Mouse (Mus musculus) intestine, embryonic 16.5 days (tissue): ENCODE measurements around the gene Klk6. TPM values are rescaled to one million over a fixed set of nuclear protein-coding genes. Genes with fewer than 3 reads are reported as not detected.

Experiments
- ATAC-seq: fragments of 200-750 bp; cut with Nextera tagmentation; 2 replicates; pipeline ENCODE4 v1.8.0; 2017; ENCODE audit warnings: moderate TSS enrichment, moderate library complexity
- H3K27ac ChIP-seq: fragments of 300-500 bp; sonication (generic); 2 replicates; pipeline ENCODE4 v1.5.1; 2014; ENCODE audit warnings: mild to moderate bottlenecking, low read length
- H3K27me3 ChIP-seq: fragments of 300-500 bp; sonication (generic); replicated peaks from 2 replicates; pipeline ENCODE4 v1.6.1; 2014; ENCODE audit warnings: low read length, control low read depth, mixed read lengths; ENCODE audit not compliant: control insufficient read depth, insufficient read depth
- H3K36me3 ChIP-seq: fragments of 300-500 bp; sonication (generic); 2 replicates; pipeline ENCODE4 v1.6.1; 2014; ENCODE audit warnings: low read length, control low read depth; ENCODE audit not compliant: control insufficient read depth, insufficient read depth
- H3K4me1 ChIP-seq: fragments of 300-500 bp; sonication (generic); 2 replicates; pipeline ENCODE4 v1.6.1; 2014; ENCODE audit warnings: low read length, control low read depth, mixed read lengths; ENCODE audit not compliant: control insufficient read depth, insufficient read depth
- H3K4me2 ChIP-seq: fragments of 300-500 bp; sonication (generic); 2 replicates; pipeline ENCODE4 v1.6.1; 2014; ENCODE audit warnings: low read depth, low read length, control low read depth
- H3K4me3 ChIP-seq: fragments of 300-500 bp; sonication (generic); 2 replicates; pipeline ENCODE4 v1.5.1; 2014; ENCODE audit warnings: mild to moderate bottlenecking, low read length
- H3K9ac ChIP-seq: fragments of 300-500 bp; sonication (generic); 2 replicates; pipeline ENCODE4 v1.6.1; 2014; ENCODE audit warnings: low read depth, low read length
- H3K9me3 ChIP-seq: fragments of 300-500 bp; sonication (generic); 2 replicates; pipeline ENCODE4 v1.6.1; 2016; ENCODE audit warnings: low read length, control low read depth; ENCODE audit not compliant: control insufficient read depth
- WGBS: fragments of 180-500 bp; shearing (Covaris S2); extraction: QIAGEN DNeasy Blood & Tissue Kit; methylation state at CpG from one replicate; pipeline ENCODE4 v1.1.7; 2014; 5-methylcytosine and 5-hydroxymethylcytosine counted together
- polyA plus RNA-seq: library from polyadenylated mRNA; unstranded; fragments of >200 nt; fragmentation: Nextera tagmentation; extraction: Ambion mirVana; gene quantifications from 2 replicates; pipeline ENCODE4 v1.2.1, GENCODE M21; 2015

Klk6 gene
- polyA plus RNA-seq, 1 experiment from 2014 or later = not detected

DNA sequence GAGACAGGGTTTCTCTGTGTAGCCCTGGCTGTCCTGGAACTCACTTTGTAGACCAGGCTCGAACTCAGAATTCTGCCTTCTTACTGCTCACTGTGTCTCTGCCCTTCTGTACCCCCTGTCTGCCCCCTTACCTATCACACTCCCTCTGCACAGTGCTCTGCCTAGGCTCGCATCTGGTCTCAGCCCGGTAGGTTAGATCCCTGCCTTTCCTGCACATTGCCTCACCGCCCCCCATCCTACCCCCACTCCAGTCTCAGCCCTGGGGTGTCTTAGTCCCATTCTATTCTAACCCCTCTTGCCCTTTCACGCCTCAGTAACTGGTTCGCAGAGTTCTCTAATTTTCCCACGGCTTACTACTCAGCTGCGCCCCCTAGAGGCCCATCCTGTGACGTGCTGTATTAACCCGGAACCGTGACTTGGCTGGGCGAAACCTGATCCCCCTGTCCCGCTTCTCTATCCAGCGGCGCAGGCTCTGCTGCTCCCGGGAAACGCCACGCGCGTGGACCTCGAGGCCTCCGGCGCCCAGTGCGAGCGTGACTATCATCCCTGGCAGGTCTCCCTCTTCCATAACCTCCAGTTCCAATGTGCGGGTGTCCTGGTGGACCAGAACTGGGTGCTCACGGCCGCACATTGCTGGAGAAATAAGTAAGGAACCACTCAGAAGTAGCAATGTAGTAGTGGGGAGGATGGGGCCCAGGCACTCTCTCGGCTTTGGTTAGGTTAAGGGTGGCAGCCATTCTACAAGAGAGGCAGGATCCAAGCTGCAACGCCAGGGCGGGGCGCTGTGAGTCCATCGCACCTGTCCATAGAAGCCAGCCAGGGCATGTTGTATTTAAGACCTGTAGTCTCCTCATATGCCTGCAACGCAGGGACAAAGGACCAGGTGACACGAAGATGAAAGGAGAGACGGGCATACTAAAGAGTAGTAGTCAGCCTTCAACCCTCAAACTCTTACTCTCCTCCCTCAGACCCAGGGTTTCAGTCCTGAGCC lies 41.7 kb upstream of the Klk6 start:
- Histone ChIP-seq H3K27me3 (peaks cover 5% of the 10 kb centered on the region; the same call in 1 of the 2 replicates), H3K36me3 (no peaks in the 10 kb centered on the region), H3K4me2 (peak overlapping the region; percentile 87), H3K27ac (no peak overlapping the region), H3K4me3 (peak overlapping the region; percentile 41), H3K4me1 (peaks cover 9% of the 10 kb centered on the region; the same call in 1 of the 2 replicates), H3K9me3 (no peaks in the 10 kb centered on the region), H3K9ac (peak overlapping the region; percentile 62)
- ATAC-seq = peak; percentile 85
- WGBS = 8% methylated on average over 36 of the region's 36 CpGs

- 82% methylated on average over 1 of the region's 1 CpGs for WGBS
- Histone ChIP-seq H3K36me3 (no peaks in the 10 kb centered on the region), H3K4me3 (no peak overlapping the region), H3K9ac (no peak overlapping the region), H3K27me3 (peaks cover 5% of the 10 kb centered on the region; the same call in 1 of the 2 replicates), H3K27ac (no peak overlapping the region), H3K4me1 (peaks cover 9% of the 10 kb centered on the region; the same call in 1 of the 2 replicates), H3K4me2 (no peak overlapping the region), H3K9me3 (no peaks in the 10 kb centered on the region)
- ATAC-seq = no peak
These were observed 39.0 kb upstream of the Klk6 start for GRCm38 (mm10) chr7:43785286-43785685.

- Histone ChIP-seq H3K9ac (no peak overlapping the region), H3K36me3 (no peaks in the 10 kb centered on the region), H3K4me2 (no peak overlapping the region), H3K4me1 (no peaks in the 10 kb centered on the region), H3K27me3 (no peaks in the 10 kb centered on the region; the same call in 1 of the 2 replicates), H3K4me3 (no peak overlapping the region), H3K27ac (no peak overlapping the region), H3K9me3 (no peaks in the 10 kb centered on the region)
- 70% methylated on average over 3 of the region's 3 CpGs for WGBS
- ATAC-seq = no peak
These were observed 36.2 kb upstream of the Klk6 start for GRCm38 (mm10) chr7:43788096-43788495.

DNA sequence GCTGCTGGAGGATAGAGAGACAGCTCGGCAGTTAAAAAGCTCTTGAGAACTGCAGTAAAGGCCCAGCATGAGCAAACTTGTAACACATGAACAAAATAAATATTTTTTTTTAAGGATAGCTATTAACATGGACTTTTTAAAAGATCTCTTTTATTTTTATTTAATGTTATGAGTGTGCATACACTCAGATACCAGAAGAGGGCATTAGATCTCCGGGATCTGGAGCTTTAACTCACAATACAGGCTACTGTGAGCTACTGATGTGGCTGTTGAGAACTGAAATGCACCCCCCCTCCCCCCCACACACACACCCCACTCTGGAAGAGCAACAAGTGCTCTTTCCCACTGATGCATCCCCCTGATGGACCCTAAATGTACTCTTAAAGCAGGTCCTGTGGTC lies 35.0 kb upstream of the Klk6 start:
- H3K9me3 ChIP-seq = no peaks in the 10 kb centered on the region
- WGBS = 66% methylated on average over 2 of the region's 2 CpGs
- H3K4me2 ChIP-seq = no peak overlapping the region
- no peaks in the 10 kb centered on the region for H3K36me3 ChIP-seq
- ATAC-seq = no peak
- no peak overlapping the region for H3K9ac ChIP-seq
- no peaks in the 10 kb centered on the region for H3K4me1 ChIP-seq
- no peak overlapping the region for H3K27ac ChIP-seq
- H3K27me3 ChIP-seq = no peaks in the 10 kb centered on the region
- H3K4me3 ChIP-seq = no peak overlapping the region

GRCm38 (mm10) chr7:43791591-43791990 lies 32.7 kb upstream of the Klk6 start, which contains the start of gene Klk9:
Gene Klk9, plus strand, starts transcription at chr7:43791891.
- 74% methylated on average over 7 of the region's 7 CpGs for WGBS
- ATAC-seq = no peak

GRCm38 (mm10) chr7:43796355-43796754 lies 27.9 kb upstream of the Klk6 start:
- H3K27ac ChIP-seq = no peak overlapping the region
- WGBS = 8% methylated on average over 8 of the region's 8 CpGs
- H3K9me3 ChIP-seq = no peaks in the 10 kb centered on the region
- peak overlapping the region; percentile 57 for H3K4me3 ChIP-seq
- 0 out of 2 replicates have a peak, but pooled peaks have one; percentile 14 for ATAC-seq
- H3K9ac ChIP-seq = no peak overlapping the region; the same call in 1 of the 2 replicates
- peak overlapping the region; percentile 88 for H3K4me2 ChIP-seq
- H3K36me3 ChIP-seq = no peaks in the 10 kb centered on the region
- 0 out of 2 replicates have a peak, but pooled peaks cover 3% of the 10 kb centered on the region for H3K27me3 ChIP-seq
- H3K4me1 ChIP-seq = peaks cover 8% of the 10 kb centered on the region

More at GRCm38 (mm10) chr7:43791591-43791990, 32.7 kb upstream of the Klk6 start, which contains the start of gene Klk9:
- no peaks in the 10 kb centered on the region for H3K9me3 ChIP-seq
- H3K27ac ChIP-seq = no peak within 1 kb of the TSS
- peaks cover 4% of the 10 kb centered on the region for H3K4me1 ChIP-seq
- H3K36me3 ChIP-seq = no peaks in the 10 kb centered on the region
- no peak within 1 kb of the TSS for H3K4me2 ChIP-seq
- no peak within 1 kb of the TSS for H3K4me3 ChIP-seq
- H3K27me3 ChIP-seq = 0 out of 2 replicates have a peak, but pooled peaks cover 3% of the 10 kb centered on the region
- no peak within 1 kb of the TSS for H3K9ac ChIP-seq

GRCm38 (mm10) chr7:43797333-43797769 lies 26.9 kb upstream of the Klk6 start, which contains the start of gene Klk8:
Gene Klk8, plus strand, starts transcription at chr7:43797577.
- Histone ChIP-seq H3K9ac (peak within 1 kb of the TSS; percentile 58; the same call in 1 of the 2 replicates), H3K27ac (no peak within 1 kb of the TSS), H3K4me1 (peaks cover 8% of the 10 kb centered on the region), H3K36me3 (no peaks in the 10 kb centered on the region), H3K9me3 (no peaks in the 10 kb centered on the region), H3K4me2 (peak within 1 kb of the TSS; percentile 88), H3K27me3 (0 out of 2 replicates have a peak, but pooled peaks cover 3% of the 10 kb centered on the region), H3K4me3 (peak within 1 kb of the TSS; percentile 57)
- ATAC-seq = peak; percentile 57; the same call in 1 of the 2 replicates
- under 1% methylated on average over 28 of the region's 28 CpGs for WGBS

- Histone ChIP-seq H3K27ac (no peak overlapping the region), H3K9ac (peak overlapping the region; percentile 58; the same call in 1 of the 2 replicates), H3K9me3 (no peaks in the 10 kb centered on the region), H3K27me3 (0 out of 2 replicates have a peak, but pooled peaks cover 3% of the 10 kb centered on the region), H3K36me3 (no peaks in the 10 kb centered on the region), H3K4me1 (peaks cover 8% of the 10 kb centered on the region), H3K4me3 (peak overlapping the region; percentile 57), H3K4me2 (peak overlapping the region; percentile 88)
- WGBS = 35% methylated on average over 13 of the region's 13 CpGs
- 0 out of 2 replicates have a peak, but pooled peaks have one; percentile 16 for ATAC-seq
These were observed 26.3 kb upstream of the Klk6 start for GRCm38 (mm10) chr7:43797844-43798462.

- ATAC-seq = no peak
- Histone ChIP-seq H3K27ac (no peak overlapping the region), H3K4me3 (no peak overlapping the region), H3K9me3 (no peaks in the 10 kb centered on the region), H3K4me2 (no peak overlapping the region), H3K27me3 (0 out of 2 replicates have a peak, but pooled peaks cover 3% of the 10 kb centered on the region), H3K4me1 (peaks cover 8% of the 10 kb centered on the region), H3K36me3 (no peaks in the 10 kb centered on the region), H3K9ac (no peak overlapping the region)
- WGBS = 77% methylated on average over 7 of the region's 7 CpGs
These were observed 24.4 kb upstream of the Klk6 start for GRCm38 (mm10) chr7:43799876-43800275.
